Mouse (Mus musculus) midbrain, embryonic 16.5 days (tissue): ENCODE results near the gene Rsf1. TPM values are rescaled to one million over a fixed set of nuclear protein-coding genes. Genes with fewer than 3 reads are reported as not detected.

Experiments
- ATAC-seq: fragments of 200-750 bp; cut with Nextera tagmentation; 2 replicates; pipeline ENCODE4 v1.8.0; 2017; ENCODE audit warnings: moderate TSS enrichment
- H3K27ac ChIP-seq: fragments of 300-500 bp; sonication (generic); 2 replicates; pipeline ENCODE4 v1.5.1; 2014; ENCODE audit warnings: mild to moderate bottlenecking, low read length, mixed read lengths
- H3K27me3 ChIP-seq: fragments of 300-500 bp; sonication (generic); 2 replicates; pipeline ENCODE4 v1.6.1; 2014; ENCODE audit warnings: low read depth, low read length, mixed read lengths; ENCODE audit not compliant: control insufficient read depth, insufficient read depth
- H3K36me3 ChIP-seq: fragments of 300-500 bp; sonication (generic); 2 replicates; pipeline ENCODE4 v1.6.1; 2014; ENCODE audit warnings: mild to moderate bottlenecking, low read length, moderate library complexity, mixed read lengths; ENCODE audit not compliant: control insufficient read depth, insufficient read depth
- H3K4me1 ChIP-seq: fragments of 300-500 bp; sonication (generic); 2 replicates; pipeline ENCODE4 v1.6.1; 2014; ENCODE audit warnings: mild to moderate bottlenecking, low read length, mixed read lengths; ENCODE audit not compliant: control insufficient read depth, insufficient read depth
- H3K4me2 ChIP-seq: fragments of 300-500 bp; sonication (generic); 2 replicates; pipeline ENCODE4 v1.6.1; 2014; ENCODE audit warnings: mild to moderate bottlenecking, low read length, mixed read lengths
- H3K4me3 ChIP-seq: fragments of 300-500 bp; sonication (generic); 2 replicates; pipeline ENCODE4 v1.5.1; 2014; ENCODE audit warnings: low read depth, mild to moderate bottlenecking, low read length, moderate library complexity, mixed read lengths
- H3K9ac ChIP-seq: fragments of 300-500 bp; sonication (generic); 2 replicates; pipeline ENCODE4 v1.6.1; 2014; ENCODE audit warnings: low read depth, low read length, mixed read lengths
- H3K9me3 ChIP-seq: fragments of 300-500 bp; sonication (generic); replicated peaks from 2 replicates; pipeline ENCODE4 v1.6.1; 2014; ENCODE audit warnings: mild to moderate bottlenecking, low read length, mixed read lengths; ENCODE audit not compliant: control insufficient read depth, poor library complexity, severe bottlenecking
- WGBS: fragments of 180-500 bp; shearing (Covaris S2); extraction: QIAGEN DNeasy Blood & Tissue Kit; methylation state at CpG from one replicate; pipeline ENCODE4 v1.1.7; 2014; 5-methylcytosine and 5-hydroxymethylcytosine counted together
- polyA plus RNA-seq: library from polyadenylated mRNA; unstranded; fragments of >200 nt; fragmentation: Nextera tagmentation; extraction: Ambion mirVana; gene quantifications from 2 replicates; pipeline ENCODE4 v1.2.1, GENCODE M21; 2015

The Rsf1 gene
- polyA plus RNA-seq = 26.9 and 35.6 TPM in 2 replicates

GRCm38 (mm10) chr7:97579067-97579975 lies at the start of gene Rsf1, which contains the start of gene Aamdc:
TSS of gene Rsf1 (plus strand) at chr7:97579889.
TSS of gene Aamdc (minus strand) at chr7:97579497.
- Histone ChIP-seq H3K9me3 (no peaks in the 10 kb centered on the region), H3K27me3 (no peaks in the 10 kb centered on the region), H3K4me3 (peak within 1 kb of the TSS; percentile 100), H3K27ac (peak within 1 kb of the TSS; percentile 99), H3K36me3 (no peaks in the 10 kb centered on the region), H3K9ac (peak within 1 kb of the TSS; percentile 100), H3K4me2 (peak within 1 kb of the TSS; percentile 84), H3K4me1 (peaks cover 14% of the 10 kb centered on the region)
- under 1% methylated on average over 67 of the region's 68 CpGs for WGBS
- peak; percentile 98 for ATAC-seq

GRCm38 (mm10) chr7:97535531-97535930 lies 44.2 kb upstream of the Rsf1 start:
- Histone ChIP-seq H3K4me3 (no peak overlapping the region), H3K4me2 (no peak overlapping the region), H3K9ac (no peak overlapping the region), H3K27ac (no peak overlapping the region), H3K36me3 (peaks cover 29% of the 10 kb centered on the region), H3K9me3 (no peaks in the 10 kb centered on the region), H3K27me3 (no peaks in the 10 kb centered on the region), H3K4me1 (no peaks in the 10 kb centered on the region)
- ATAC-seq = no peak
- 92% methylated on average over 5 of the region's 5 CpGs for WGBS

GRCm38 (mm10) chr7:97536571-97536970 lies 43.1 kb upstream of the Rsf1 start:
- Histone ChIP-seq H3K36me3 (peaks cover 26% of the 10 kb centered on the region), H3K4me3 (no peak overlapping the region), H3K27ac (no peak overlapping the region), H3K9ac (no peak overlapping the region), H3K4me1 (no peaks in the 10 kb centered on the region), H3K9me3 (no peaks in the 10 kb centered on the region), H3K27me3 (no peaks in the 10 kb centered on the region), H3K4me2 (no peak overlapping the region)
- 92% methylated on average over 5 of the region's 5 CpGs for WGBS
- no peak for ATAC-seq

- WGBS = 100% methylated on average over 2 of the region's 2 CpGs
- Histone ChIP-seq H3K9ac (no peak overlapping the region), H3K27ac (no peak overlapping the region), H3K4me3 (no peak overlapping the region), H3K36me3 (peaks cover 11% of the 10 kb centered on the region), H3K4me2 (no peak overlapping the region), H3K4me1 (no peaks in the 10 kb centered on the region), H3K9me3 (no peaks in the 10 kb centered on the region), H3K27me3 (no peaks in the 10 kb centered on the region)
- ATAC-seq = no peak
Observed at GRCm38 (mm10) chr7:97546462-97546861, 33.2 kb upstream of the Rsf1 start.

GRCm38 (mm10) chr7:97549301-97549700 lies 30.4 kb upstream of the Rsf1 start:
- 96% methylated on average over 10 of the region's 10 CpGs for WGBS
- Histone ChIP-seq H3K27me3 (no peaks in the 10 kb centered on the region), H3K4me3 (no peak overlapping the region), H3K9ac (no peak overlapping the region), H3K27ac (no peak overlapping the region), H3K9me3 (no peaks in the 10 kb centered on the region), H3K36me3 (no peaks in the 10 kb centered on the region), H3K4me1 (no peaks in the 10 kb centered on the region), H3K4me2 (no peak overlapping the region)
- ATAC-seq = no peak

- Histone ChIP-seq H3K36me3 (no peaks in the 10 kb centered on the region), H3K4me2 (no peak overlapping the region), H3K9ac (no peak overlapping the region), H3K4me1 (no peaks in the 10 kb centered on the region), H3K27me3 (no peaks in the 10 kb centered on the region), H3K9me3 (no peaks in the 10 kb centered on the region), H3K4me3 (no peak overlapping the region), H3K27ac (no peak overlapping the region)
- ATAC-seq = no peak
- WGBS = 84% methylated on average over 9 of the region's 9 CpGs
Observed at GRCm38 (mm10) chr7:97550673-97551072, 29.0 kb upstream of the Rsf1 start.

- H3K4me2 ChIP-seq = no peak overlapping the region
- no peak overlapping the region for H3K9ac ChIP-seq
- no peaks in the 10 kb centered on the region for H3K9me3 ChIP-seq
- no peaks in the 10 kb centered on the region for H3K4me1 ChIP-seq
- no peak for ATAC-seq
- no peak overlapping the region for H3K4me3 ChIP-seq
- H3K27ac ChIP-seq = no peak overlapping the region
- H3K27me3 ChIP-seq = no peaks in the 10 kb centered on the region
- H3K36me3 ChIP-seq = no peaks in the 10 kb centered on the region
- 85% methylated on average over 2 of the region's 2 CpGs for WGBS
Observed at GRCm38 (mm10) chr7:97563576-97563975, 16.1 kb upstream of the Rsf1 start.

- Histone ChIP-seq H3K9ac (no peak overlapping the region), H3K27me3 (no peaks in the 10 kb centered on the region), H3K4me1 (no peaks in the 10 kb centered on the region), H3K4me2 (no peak overlapping the region), H3K9me3 (no peaks in the 10 kb centered on the region), H3K36me3 (no peaks in the 10 kb centered on the region; the same call in 1 of the 2 replicates), H3K27ac (no peak overlapping the region), H3K4me3 (no peak overlapping the region)
- 85% methylated on average over 4 of the region's 4 CpGs for WGBS
- no peak for ATAC-seq
Observed at GRCm38 (mm10) chr7:97569372-97569771, 10.3 kb upstream of the Rsf1 start.

GRCm38 (mm10) chr7:97570389-97570788 lies 9.3 kb upstream of the Rsf1 start:
- 97% methylated on average over 1 of the region's 1 CpGs for WGBS
- H3K4me3 ChIP-seq = no peak overlapping the region
- H3K4me1 ChIP-seq = no peaks in the 10 kb centered on the region
- ATAC-seq = no peak
- H3K27ac ChIP-seq = no peak overlapping the region
- H3K36me3 ChIP-seq = no peaks in the 10 kb centered on the region; the same call in 1 of the 2 replicates
- no peaks in the 10 kb centered on the region for H3K9me3 ChIP-seq
- H3K27me3 ChIP-seq = no peaks in the 10 kb centered on the region
- H3K4me2 ChIP-seq = no peak overlapping the region
- no peak overlapping the region for H3K9ac ChIP-seq
